Mouse (Mus musculus): ENCODE data around the gene Tle2.

DNA sequence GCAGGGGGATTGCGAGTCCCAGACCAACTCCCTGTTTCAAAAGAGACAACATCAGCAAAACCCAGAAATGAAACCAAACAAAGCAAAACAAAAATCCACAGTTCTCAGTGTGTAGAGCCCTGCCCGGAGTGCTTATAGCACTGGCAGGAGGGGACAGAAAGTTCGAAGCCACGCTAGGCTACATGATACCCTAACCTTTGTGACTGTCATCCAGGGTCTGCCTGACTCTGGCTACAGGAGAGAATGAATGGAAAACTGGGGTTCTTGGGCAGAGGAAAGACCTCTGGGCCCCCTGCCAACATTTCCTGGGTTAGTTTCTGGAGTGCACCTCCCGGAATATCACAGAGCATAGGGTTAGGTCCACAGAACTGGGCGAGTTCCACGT lies 53.5 kb downstream of the Tle2 start:
- TF ChIP-seq CTCF (conservative IDR thresholded peaks at IDR 0.05; ENCODE audit: low read length) (no peak), NANOG (IDR thresholded peaks at IDR 0.05; ENCODE audit: borderline replicate concordance, low read length) (no peak)

All from E14TG2a.4 (cell line).